In genomic region chr19:36689205-36689604, GRCm38 (mm10) we compare ENCODE assay signal across 10 mouse cellular contexts. TPM values are rescaled to one million over a fixed set of nuclear protein-coding genes. Genes with fewer than 3 reads are reported as not detected.
DNase-seq lines count a peak whose midpoint lies in the region; ATAC-seq lines count a peak whose summit lies in the region.
"Had no signal": no experiment of that assay in that cellular context is flagged by ENCODE, and none has a peak within 500 bp of the region (broad histone marks: within the 10 kb centered on the region; RNA-seq: fewer than 3 reads in every experiment).

No protein-coding gene starts in this region.

- H3K27me3 ChIP-seq in limb, embryonic 13.5 days, result no peaks in the 10 kb centered on the region
- H3K27me3 ChIP-seq in limb, embryonic 10.5 days (ENCODE audit: low read depth, poor library complexity, severe bottlenecking), result no peaks in the 10 kb centered on the region
- no peaks in the 10 kb centered on the region for H3K27me3 ChIP-seq in forebrain, embryonic 12.5 days
- no peaks in the 10 kb centered on the region for H3K27me3 ChIP-seq in heart, embryonic 11.5 days (ENCODE audit: control insufficient read depth, insufficient read depth, low read length)
- no peaks in the 10 kb centered on the region for H3K27me3 ChIP-seq in midbrain, embryonic 16.5 days (ENCODE audit: control insufficient read depth, insufficient read depth, low read depth, low read length)

- peak overlapping the region; percentile 98 for H3K27ac ChIP-seq in limb, embryonic 13.5 days
- no peak overlapping the region for H3K27ac ChIP-seq in limb, embryonic 10.5 days
- H3K27ac ChIP-seq in forebrain, embryonic 12.5 days, result no peak overlapping the region
- peak overlapping the region; percentile 91 for H3K27ac ChIP-seq in heart, embryonic 11.5 days (ENCODE audit: low read depth, low read length)
- H3K27ac ChIP-seq in midbrain, embryonic 16.5 days (ENCODE audit: low read length), result peak overlapping the region; percentile 2; the same call in 1 of the 2 replicates

- no peak for DNase-seq in limb, embryonic 10.5 days (ENCODE audit: low spot score)
- DNase-seq in thymus, postnatal 4 days, result no peak
- no peak for DNase-seq in layer of hippocampus, postnatal 14 days (ENCODE audit: low spot score in 2 of 2)
- no peak for DNase-seq in thymus, postnatal 14 days
- DNase-seq: embryo, embryonic 11 days had no signal

- peaks cover 41% of the 10 kb centered on the region for H3K4me1 ChIP-seq in limb, embryonic 13.5 days
- H3K4me1 ChIP-seq in limb, embryonic 10.5 days, result peaks cover 12% of the 10 kb centered on the region
- peaks cover 14% of the 10 kb centered on the region; the same call in 1 of the 2 replicates for H3K4me1 ChIP-seq in forebrain, embryonic 12.5 days
- peaks cover 37% of the 10 kb centered on the region for H3K4me1 ChIP-seq in heart, embryonic 11.5 days (ENCODE audit: control insufficient read depth, insufficient read depth, low read length)
- peaks cover 5% of the 10 kb centered on the region for H3K4me1 ChIP-seq in midbrain, embryonic 16.5 days (ENCODE audit: control insufficient read depth, insufficient read depth, low read length)
- H3K4me1 ChIP-seq: megakaryocyte, embryonic 14.5 days had no signal

- ATAC-seq in limb, embryonic 13.5 days (ENCODE audit: low FRiP score, low read depth), result no peak
- ATAC-seq in forebrain, embryonic 12.5 days (ENCODE audit: low FRiP score), result peak; percentile 36
- ATAC-seq in heart, embryonic 11.5 days (replicated peaks; ENCODE audit: insufficient number of reproducible peaks, low FRiP score, low TSS enrichment), result peak; percentile 31
- ATAC-seq in midbrain, embryonic 16.5 days, result peak; percentile 55

- 68% methylated on average over 5 of the region's 5 CpGs for WGBS in limb, embryonic 13.5 days
- WGBS in limb, embryonic 10.5 days, result 71% methylated on average over 5 of the region's 5 CpGs
- WGBS in forebrain, embryonic 12.5 days, result 59% methylated on average over 5 of the region's 5 CpGs
- 23% methylated on average over 5 of the region's 5 CpGs for WGBS in heart, embryonic 11.5 days (ENCODE audit: insufficient replicate concordance)
- WGBS in midbrain, embryonic 16.5 days, result 34% methylated on average over 5 of the region's 5 CpGs

- H3K9me3 ChIP-seq in limb, embryonic 13.5 days, result no peaks in the 10 kb centered on the region
- no peaks in the 10 kb centered on the region for H3K9me3 ChIP-seq in limb, embryonic 10.5 days (replicated peaks)
- H3K9me3 ChIP-seq in forebrain, embryonic 12.5 days, result no peaks in the 10 kb centered on the region
- H3K9me3 ChIP-seq in heart, embryonic 11.5 days (replicated peaks; ENCODE audit: control insufficient read depth, low read length), result no peaks in the 10 kb centered on the region
- H3K9me3 ChIP-seq in midbrain, embryonic 16.5 days (replicated peaks; ENCODE audit: control insufficient read depth, low read length, poor library complexity, severe bottlenecking), result no peaks in the 10 kb centered on the region

- no peak overlapping the region for H3K4me2 ChIP-seq in limb, embryonic 13.5 days (replicated peaks)
- no peak overlapping the region for H3K4me2 ChIP-seq in forebrain, embryonic 12.5 days
- peak overlapping the region; percentile 49 for H3K4me2 ChIP-seq in heart, embryonic 11.5 days
- H3K4me2 ChIP-seq in midbrain, embryonic 16.5 days (ENCODE audit: low read length), result no peak overlapping the region

- H3K9ac ChIP-seq in limb, embryonic 13.5 days, result no peak overlapping the region
- H3K9ac ChIP-seq in forebrain, embryonic 12.5 days, result no peak overlapping the region
- H3K9ac ChIP-seq in heart, embryonic 11.5 days (ENCODE audit: low read depth, low read length), result peak overlapping the region; percentile 16
- no peak overlapping the region for H3K9ac ChIP-seq in midbrain, embryonic 16.5 days (ENCODE audit: low read depth, low read length)

- H3K4me3 ChIP-seq in limb, embryonic 13.5 days, result no peak overlapping the region
- no peak overlapping the region for H3K4me3 ChIP-seq in limb, embryonic 10.5 days
- no peak overlapping the region for H3K4me3 ChIP-seq in forebrain, embryonic 12.5 days (replicated peaks)
- H3K4me3 ChIP-seq in heart, embryonic 11.5 days (ENCODE audit: low read depth, low read length), result no peak overlapping the region
- H3K4me3 ChIP-seq in midbrain, embryonic 16.5 days (ENCODE audit: low read depth, low read length), result no peak overlapping the region
- H3K4me3 ChIP-seq: megakaryocyte, embryonic 14.5 days had no signal

- no peaks in the 10 kb centered on the region for H3K36me3 ChIP-seq in limb, embryonic 13.5 days
- H3K36me3 ChIP-seq in limb, embryonic 10.5 days, result no peaks in the 10 kb centered on the region
- H3K36me3 ChIP-seq in forebrain, embryonic 12.5 days (replicated peaks), result no peaks in the 10 kb centered on the region
- no peaks in the 10 kb centered on the region; the same call in 1 of the 2 replicates for H3K36me3 ChIP-seq in heart, embryonic 11.5 days (ENCODE audit: control insufficient read depth, insufficient read depth, low read length)
- no peaks in the 10 kb centered on the region for H3K36me3 ChIP-seq in midbrain, embryonic 16.5 days (ENCODE audit: control insufficient read depth, insufficient read depth, low read length)

RNA-seq across cellular contexts. Expression of gene Ppp1r3c, which starts 47.2 kb away (rescaled TPM):
- 8.9 and 11.4 TPM in 2 replicates for polyA plus RNA-seq in limb, embryonic 13.5 days (2015; fragmentation: Nextera tagmentation; extraction: Ambion mirVana)
- 1.2 and 1.8 TPM in 2 replicates for polyA plus RNA-seq in limb, embryonic 10.5 days (2016; fragmentation: Nextera tagmentation; extraction: Ambion mirVana)
- 2.4 and 2.5 TPM in 2 replicates for polyA plus RNA-seq in forebrain, embryonic 12.5 days (2016; fragmentation: Nextera tagmentation; extraction: Ambion mirVana)
- polyA plus RNA-seq in heart, embryonic 11.5 days (2014; fragmentation: Nextera tagmentation; extraction: Ambion mirVana), result 58.4 and 72.9 TPM in 2 replicates
- 15.4 and 18.3 TPM in 2 replicates for polyA plus RNA-seq in midbrain, embryonic 16.5 days (2015; fragmentation: Nextera tagmentation; extraction: Ambion mirVana)
- 10 to 100 TPM; 41.6 to 44.3 TPM for total RNA-seq in layer of hippocampus, postnatal 14 days (2021)

Comparison
In these comparisons a context has a peak if more than half of its experiments do, and no peak if none do; other contexts are left out.
1. H3K27ac ChIP-seq: peak in limb, embryonic 13.5 days (single experiment), heart, embryonic 11.5 days (single experiment) and midbrain, embryonic 16.5 days (single experiment); none in limb, embryonic 10.5 days (single experiment) and forebrain, embryonic 12.5 days (single experiment).